Mouse (Mus musculus): ENCODE measurements around the gene Elf3.

DNA sequence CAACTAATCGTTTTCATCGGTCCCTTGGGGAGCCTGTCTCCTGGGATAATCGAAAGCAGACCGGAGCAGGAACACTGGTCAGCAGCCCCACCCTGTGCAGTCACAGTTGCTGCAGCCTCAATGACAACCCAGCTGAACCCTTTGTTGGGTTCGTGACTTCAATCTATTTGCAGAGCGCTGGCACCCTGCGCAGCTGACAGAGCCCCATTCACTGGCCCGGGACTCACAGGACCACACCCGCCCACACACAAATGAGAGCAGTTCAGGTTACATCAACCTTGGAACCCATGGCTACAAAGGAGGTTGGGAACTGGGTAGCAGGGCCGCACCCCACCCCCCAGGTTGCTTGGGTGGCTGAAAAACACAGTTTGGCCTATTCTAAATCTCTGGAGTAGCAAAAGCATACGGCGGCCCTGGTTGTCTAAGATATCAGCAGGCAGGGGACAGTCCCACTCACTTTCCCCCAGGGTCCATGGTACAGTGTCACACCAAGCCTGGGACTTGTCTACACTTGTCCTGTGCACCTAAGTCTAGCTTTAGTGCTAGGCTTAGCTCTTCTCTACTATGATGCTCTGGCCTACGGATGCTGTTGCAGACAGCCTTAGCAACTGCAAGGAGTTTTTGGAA, 40.6 kb downstream of the Elf3 start:
- TF ChIP-seq CTCF (IDR thresholded peaks at IDR 0.05; ENCODE audit: low read depth) (no peak), EP300 (optimal IDR thresholded peaks at IDR 0.05) (no peak)
